Mouse (Mus musculus) gastrocnemius, postnatal 36 days (tissue): ENCODE measurements at regions not wholly inside any gene's neighbourhood (a gene's known extent, or its start where the extent isn't known, plus 50 kb on each side); places are given as distances from the start of the nearest gene placed in this dataset.

Experiments used
- DNase-seq, 2 experiments: peaks; one replicate each; pipeline ENCODE4 v3.0.0; 2022
- intact Hi-C: fragments of 180-260 bp; cut with DNase I; formaldehyde crosslinking; loops from one replicate; pipeline ENCODE4 v1.15.1; 2025

DNA sequence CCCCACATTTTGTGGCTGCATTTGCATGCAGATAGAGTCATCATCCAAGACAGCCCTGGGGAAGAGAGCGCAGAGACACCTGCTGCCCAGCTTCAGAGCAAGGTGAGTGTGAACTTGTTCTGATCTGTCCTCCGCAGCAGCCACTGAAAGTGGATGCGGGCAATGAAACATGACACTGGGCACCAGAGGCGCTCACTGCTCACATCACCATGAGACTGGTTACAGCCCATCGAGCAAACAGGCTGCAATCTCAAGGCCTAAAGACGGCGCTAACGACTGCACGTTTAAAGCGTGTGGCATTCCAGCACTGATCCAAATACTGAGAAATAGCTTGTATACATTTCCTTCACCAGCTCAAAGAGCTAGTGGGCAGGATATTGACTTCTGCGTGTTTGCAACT is 65.8 kb downstream of the Barhl2 start:
- intact Hi-C loops = no loop called here
- no peak for DNase-seq

- intact Hi-C loops = no loop called here
- no peak for DNase-seq
Measured at GRCm38 (mm10) chr5:106386621-106387020, 71.3 kb downstream of the Barhl2 start.

DNA sequence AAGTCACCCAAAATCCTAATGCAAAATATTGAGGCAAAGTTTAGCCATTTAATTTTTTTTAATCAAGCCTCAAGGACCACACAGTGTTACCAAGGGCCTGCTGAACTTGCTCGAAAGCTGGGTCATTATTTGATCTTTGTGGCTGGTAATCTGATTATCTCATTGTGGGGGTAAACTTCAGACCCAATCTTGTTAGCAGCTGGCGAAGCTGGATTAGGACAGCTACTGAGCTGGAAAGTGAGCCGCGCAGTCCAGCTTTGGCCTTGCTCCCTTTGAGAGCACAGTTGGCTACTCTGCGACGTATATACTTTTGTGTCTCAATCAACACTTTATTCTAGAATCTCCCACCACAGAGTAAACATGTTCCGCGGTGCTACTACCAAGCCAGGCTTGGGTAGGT is 72.1 kb downstream of the Barhl2 start:
- intact Hi-C loops = no loop called here

GRCm38 (mm10) chr5:106385219-106385618 is 72.7 kb downstream of the Barhl2 start:
- intact Hi-C loops = no loop called here
- DNase-seq = no peak

More for the DNA sequence above, 72.1 kb downstream of the Barhl2 start:
- no peak for DNase-seq

GRCm38 (mm10) chr5:106384138-106384770 is 73.7 kb downstream of the Barhl2 start:
- DNase-seq = no peak
- intact Hi-C loops = no loop called here

GRCm38 (mm10) chr5:106381919-106382318 is 76.0 kb downstream of the Barhl2 start:
- intact Hi-C loops = no loop called here
- DNase-seq = no peak

GRCm38 (mm10) chr5:106380631-106381285 is 77.2 kb downstream of the Barhl2 start:
- intact Hi-C loops = no loop called here
- no peak for DNase-seq

DNA sequence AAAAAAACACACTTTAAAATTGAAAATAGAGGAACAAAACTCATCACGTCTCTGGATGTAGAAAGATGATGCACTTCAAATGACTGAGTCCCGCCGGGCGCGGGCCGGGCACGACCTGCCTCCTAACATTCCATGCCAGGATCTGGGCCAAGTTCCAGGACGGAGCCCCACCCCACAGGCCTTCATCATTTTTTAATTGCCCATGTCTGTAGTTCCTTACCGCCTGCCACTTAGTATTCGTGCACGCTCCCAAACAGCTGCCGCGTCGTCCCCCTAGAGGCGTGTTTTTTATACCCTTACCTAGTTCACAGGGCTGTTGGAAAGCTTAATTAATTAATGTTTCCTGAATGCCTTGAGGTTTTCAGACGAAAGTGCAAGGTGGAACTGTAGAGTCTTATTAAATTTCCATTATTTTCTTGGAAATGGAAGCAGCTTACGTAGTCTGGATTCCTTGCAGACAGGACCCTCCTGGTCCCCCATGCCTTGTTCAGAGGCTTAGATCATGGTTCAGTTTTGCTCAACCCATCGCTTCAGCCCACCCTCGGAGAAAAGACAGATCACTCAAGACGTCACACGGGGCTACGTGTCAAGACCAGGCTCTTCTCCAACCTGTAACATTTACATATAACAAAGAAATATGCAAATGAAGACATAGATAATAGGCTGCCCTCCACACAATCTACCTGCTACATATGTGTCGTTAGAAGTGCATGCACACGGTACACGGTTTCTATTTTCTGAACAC is 81.0 kb downstream of the Barhl2 start:
- intact Hi-C loops = no loop called here

GRCm38 (mm10) chr5:106367831-106368230 is 90.1 kb downstream of the Barhl2 start:
- intact Hi-C loops = loop anchor here (10.0 kb wide), 1 partner anchor 277 kb away; no protein-coding TSS in a partner anchor

More for the DNA sequence above, 81.0 kb downstream of the Barhl2 start:
- no peak for DNase-seq

DNA sequence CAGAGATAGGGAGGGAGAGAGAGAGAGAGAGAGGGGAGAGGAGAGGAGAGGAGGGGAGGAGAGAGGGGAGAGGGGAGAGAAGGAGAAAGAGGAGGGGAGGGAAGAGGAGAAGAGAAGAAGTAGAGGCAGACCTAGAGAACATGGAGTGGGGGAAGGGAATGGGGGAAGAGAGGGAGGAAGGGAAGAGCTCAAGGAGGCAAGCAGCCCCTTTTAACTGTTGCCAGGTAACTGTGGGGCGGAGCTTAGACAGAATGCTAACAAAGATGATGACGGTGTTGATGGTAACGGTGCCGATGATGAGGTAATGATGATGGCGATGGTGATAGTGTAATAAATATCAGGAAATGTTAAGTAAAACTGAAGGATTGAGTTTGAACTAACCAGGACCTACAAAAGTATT is 90.7 kb downstream of the Barhl2 start:
- DNase-seq = no peak
- intact Hi-C loops = loop anchor here (10.0 kb wide), 1 partner anchor 277 kb away; no protein-coding TSS in a partner anchor

More at GRCm38 (mm10) chr5:106367831-106368230, 90.1 kb downstream of the Barhl2 start:
- no peak for DNase-seq

DNA sequence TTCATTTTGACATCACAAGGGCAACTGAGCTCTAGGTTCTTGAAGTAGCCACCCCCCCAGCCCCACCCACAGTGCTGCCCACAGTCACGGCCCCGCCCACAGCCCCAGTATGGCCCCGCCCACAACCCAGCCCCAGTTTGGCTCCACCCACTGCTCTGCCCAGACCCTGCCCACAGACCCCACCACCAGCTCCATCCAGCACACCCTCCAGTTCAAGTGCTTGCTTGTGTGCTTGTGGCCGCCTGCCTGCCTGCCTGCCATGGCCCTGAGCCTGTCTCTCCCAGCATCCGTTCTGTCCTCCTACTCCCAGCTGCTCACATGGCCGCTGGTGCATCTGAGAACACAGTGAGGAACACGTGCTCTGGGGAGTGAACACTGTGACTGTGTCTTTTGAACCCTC is 92.0 kb downstream of the Barhl2 start:
- intact Hi-C loops = loop anchor here (10.0 kb wide), 1 partner anchor 279 kb away; no protein-coding TSS in a partner anchor
- no peak for DNase-seq

GRCm38 (mm10) chr5:106365094-106365493 is 92.9 kb downstream of the Barhl2 start:
- intact Hi-C loops = loop anchor here (10.0 kb wide), 1 partner anchor 280 kb away; no protein-coding TSS in a partner anchor
- DNase-seq = no peak

DNA sequence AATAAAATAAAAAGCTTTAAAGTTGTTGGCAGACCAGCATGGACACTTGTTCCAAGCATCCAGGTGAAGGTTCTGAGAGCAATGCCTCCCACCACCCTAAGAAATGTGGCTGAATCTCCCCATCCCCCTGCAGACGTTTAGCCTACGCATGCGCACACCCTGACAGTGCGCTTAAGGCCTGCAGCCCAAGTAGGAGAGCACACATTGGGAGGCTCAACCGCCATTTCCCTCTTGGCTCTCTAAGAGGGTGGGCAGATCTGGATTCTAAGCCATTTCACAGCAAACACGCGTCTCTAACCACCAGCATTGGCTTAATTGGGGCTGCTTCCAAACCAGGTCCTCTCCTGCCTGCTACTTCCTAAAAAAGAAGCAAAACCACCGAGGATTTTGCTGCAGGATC is 106.6 kb downstream of the Barhl2 start:
- no peak for DNase-seq
- intact Hi-C loops = no loop called here

DNA sequence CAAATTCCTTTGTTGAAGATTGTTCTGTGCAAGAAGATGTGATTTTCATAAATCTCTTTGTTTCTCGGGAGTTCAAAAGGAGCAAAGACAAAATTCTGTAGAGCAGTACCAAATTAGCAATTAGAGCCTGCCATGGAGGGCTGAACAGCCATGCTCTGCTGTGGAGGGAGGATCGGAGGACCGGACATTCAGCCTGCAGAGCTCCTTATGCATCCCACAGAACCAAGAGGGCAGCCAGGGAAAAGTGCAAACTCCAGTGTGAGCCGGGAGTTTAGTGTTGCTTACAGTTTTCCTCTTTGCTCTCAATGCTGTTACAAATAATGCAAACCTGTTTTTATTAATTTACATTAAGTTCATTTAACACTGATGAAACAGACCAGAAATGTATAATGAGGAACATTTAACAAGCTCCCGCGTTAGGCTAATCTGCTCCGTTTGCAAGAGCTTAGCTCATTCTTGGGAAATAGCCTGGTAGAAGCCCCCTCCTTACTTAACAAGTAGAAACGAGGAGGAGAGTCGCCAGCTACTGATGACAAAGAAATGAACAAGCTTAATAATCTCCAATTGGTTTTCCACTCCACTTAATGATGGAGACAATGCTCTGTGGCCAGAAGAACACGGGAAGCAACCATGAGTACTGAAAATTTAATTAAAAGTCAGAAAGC is 108.0 kb downstream of the Barhl2 start:
- intact Hi-C loops = no loop called here
- DNase-seq = no peak

DNA sequence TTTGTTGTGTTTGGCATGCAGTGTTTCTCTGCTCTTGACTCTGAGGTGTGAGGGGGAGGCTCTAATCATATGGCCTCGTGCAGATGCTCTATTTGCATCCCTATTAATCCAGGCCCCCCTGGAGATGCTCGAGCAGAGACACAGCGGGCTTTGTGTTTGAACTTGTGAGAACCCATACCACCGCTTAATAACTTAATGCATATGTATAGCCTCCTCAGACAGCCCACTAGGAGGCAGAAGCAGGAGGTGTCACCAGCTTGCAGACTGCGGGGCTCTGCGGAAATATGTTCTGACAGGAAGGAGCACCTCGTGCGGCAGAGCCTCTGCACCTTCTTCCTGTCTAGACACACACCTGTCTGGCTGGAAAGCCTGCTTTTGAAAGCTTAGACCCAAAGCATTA is 113.7 kb downstream of the Barhl2 start:
- intact Hi-C loops = no loop called here
- DNase-seq = no peak

- intact Hi-C loops = no loop called here
- DNase-seq = no peak
Measured at GRCm38 (mm10) chr5:106343601-106344000, 114.4 kb downstream of the Barhl2 start.

- DNase-seq = no peak
- intact Hi-C loops = no loop called here
Measured at GRCm38 (mm10) chr5:106341361-106341760, 116.6 kb downstream of the Barhl2 start.

DNA sequence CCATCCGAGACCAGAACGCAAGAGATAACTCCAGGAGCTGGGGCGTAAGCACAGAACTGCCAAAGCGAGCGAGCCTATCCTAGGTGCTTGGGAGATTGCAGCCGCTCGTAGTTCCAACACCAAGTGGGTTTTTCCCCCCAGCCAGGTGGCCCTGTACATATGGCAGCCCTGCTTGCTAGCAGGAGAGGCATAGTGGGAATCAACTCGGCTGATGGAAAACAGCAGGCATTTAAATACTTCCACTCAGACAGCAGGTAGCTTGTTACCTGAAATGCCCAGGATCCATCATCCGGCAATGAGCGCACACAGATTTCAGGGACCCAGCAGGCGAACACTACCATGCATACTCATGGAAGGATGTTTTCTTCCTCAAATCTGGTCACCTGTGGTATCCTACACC is 122.3 kb downstream of the Barhl2 start:
- intact Hi-C loops = no loop called here
- no peak for DNase-seq

DNA sequence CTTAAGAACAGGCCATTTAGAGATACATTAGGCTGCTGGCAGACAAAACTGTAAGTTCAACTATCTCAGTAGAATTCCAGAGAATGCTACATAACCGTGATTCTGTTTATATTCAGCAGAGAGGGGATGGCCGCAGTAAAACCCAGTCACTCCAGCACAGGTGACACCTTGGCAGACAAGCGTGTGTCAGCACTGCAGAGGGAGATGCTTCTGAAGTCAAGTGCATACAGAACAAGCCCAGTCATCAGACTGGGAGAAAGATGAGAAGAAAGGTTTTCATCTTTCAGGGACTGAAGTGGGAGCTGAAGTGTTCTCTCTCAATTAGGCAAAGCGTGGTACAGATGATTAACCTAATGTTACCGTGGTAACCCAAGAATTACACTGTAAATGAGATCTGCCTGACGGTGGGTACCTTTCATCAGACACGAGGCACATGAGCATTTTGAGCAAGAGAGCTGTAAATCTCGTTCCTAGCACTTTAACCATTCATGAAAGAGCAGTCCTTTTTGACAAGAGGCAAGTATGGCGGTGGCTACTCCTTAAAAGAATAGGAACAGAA is 130.3 kb downstream of the Barhl2 start:
- intact Hi-C loops = no loop called here
- no peak for DNase-seq

DNA sequence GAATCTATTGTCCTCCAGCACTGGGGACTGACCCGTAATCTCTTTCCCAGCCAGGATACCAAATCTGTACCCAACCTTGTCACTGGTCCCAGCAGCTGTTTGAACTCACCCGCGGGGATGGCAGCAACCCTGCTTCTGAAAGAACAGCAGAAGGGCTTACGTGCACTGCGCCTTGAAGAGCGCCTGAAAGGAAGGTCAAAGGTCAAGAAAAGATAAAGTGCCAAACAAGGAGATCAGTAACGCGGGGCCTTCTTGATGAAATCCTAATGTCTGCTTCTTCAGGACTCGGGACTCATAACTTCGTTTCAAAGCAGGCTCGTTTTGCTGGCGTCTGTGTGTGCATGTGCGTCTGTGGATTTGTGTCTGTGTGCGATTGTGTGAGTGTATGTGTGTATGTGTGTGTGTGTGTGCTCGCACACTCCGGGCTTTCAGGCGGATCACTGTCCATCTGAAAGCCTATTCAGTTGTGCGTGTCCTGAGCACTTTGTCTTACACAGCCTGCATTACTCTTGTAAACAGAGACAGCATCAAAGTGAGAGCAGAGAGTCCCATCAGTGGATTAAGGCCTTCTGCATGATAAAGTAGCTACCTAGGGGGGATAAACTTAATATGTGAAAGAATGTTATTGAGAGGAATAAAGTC is 135.3 kb downstream of the Barhl2 start:
- no peak for DNase-seq
- intact Hi-C loops = no loop called here
